Mouse (Mus musculus): ENCODE data around the gene Defa30. TPM values are rescaled to one million over a fixed set of nuclear protein-coding genes. Genes with fewer than 3 reads are reported as not detected.
"Not testable (repeated sequence)": the region's sequence is repeated elsewhere in the genome, so short reads cannot be mapped to it uniquely, and the experiment has no call there.

Defa30 gene
- not detected in 2 replicates for polyA plus RNA-seq (2016; fragmentation: Nextera tagmentation; extraction: Ambion mirVana)

DNA sequence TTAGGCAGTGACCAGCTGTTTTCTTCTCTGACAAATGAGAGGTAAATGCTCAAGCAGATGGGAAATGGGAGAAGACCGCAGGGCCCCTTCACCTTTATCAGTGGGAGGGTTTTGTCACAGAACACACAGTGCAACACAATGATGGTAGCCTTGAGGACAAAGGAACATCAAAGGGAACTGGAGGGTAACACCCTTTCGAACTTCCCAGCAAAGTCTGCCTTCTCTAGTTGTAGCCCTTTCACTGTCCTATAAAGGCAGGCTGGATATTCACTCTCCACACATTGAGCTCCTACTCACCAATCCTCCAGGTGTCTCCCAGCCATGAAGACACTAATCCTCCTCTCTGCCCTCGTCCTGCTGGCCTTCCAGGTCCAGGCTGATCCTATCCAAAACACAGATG is at the start of gene Defa30:
Gene Defa30 (plus strand): TSS at position 301 of the 400 bp plus-strand sequence.
- H3K4me1 ChIP-seq; H3K27me3 ChIP-seq; H3K36me3 ChIP-seq; H3K4me3 ChIP-seq; H3K27ac ChIP-seq (replicated peaks); H3K4me2 ChIP-seq (replicated peaks); ATAC-seq (ENCODE audit: low FRiP score, low read depth); H3K9ac ChIP-seq (replicated peaks); H3K9me3 ChIP-seq: not testable (repeated sequence)
- WGBS = 58% methylated on average over 3 of the region's 3 CpGs

DNA sequence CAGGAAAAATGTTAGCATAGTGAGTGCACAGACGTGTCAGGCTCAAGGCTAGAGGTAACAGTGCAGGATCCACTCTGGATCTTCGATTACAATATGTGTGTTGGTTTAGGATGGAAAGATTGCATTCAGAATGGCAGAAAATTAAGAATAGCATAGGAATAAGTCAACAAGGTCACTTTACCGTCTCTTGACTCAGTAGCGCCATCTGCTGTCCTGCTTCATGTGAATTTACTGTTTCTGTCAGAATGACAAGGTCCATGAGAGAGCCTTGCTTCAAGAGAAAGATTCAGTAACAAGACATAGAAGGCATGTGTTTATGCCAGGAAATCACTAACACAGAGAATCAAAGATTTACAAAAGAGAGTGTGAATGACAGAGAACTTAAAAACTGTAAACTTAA is 41.3 kb upstream of the Defa30 start:
- 50% methylated on average over 4 of the region's 4 CpGs for WGBS

DNA sequence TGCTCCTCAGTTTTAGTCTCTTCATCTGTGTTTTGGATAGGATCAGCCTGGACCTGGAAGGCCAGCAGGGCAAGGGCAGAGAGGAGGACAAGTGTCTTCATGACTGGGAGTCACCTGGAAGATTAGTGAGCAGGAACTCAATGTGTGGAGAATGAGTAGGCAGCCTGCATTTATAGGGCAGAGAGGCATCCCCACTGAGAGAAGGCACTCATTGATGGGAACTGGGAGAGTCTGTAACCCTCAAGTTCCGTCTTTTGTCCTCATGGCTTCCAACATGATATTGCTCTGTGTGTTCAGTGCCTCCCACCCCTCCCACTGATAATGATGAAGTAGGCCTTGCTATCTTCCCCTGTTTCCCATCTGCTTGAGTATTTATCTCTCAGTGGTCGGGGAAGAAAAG is 38.5 kb upstream of the Defa30 start, which contains the start of gene Gm14851:
Gene Gm14851 (minus strand): TSS at position 101 of the 400 bp plus-strand sequence.
- H3K4me1 ChIP-seq; H3K27me3 ChIP-seq; H3K4me3 ChIP-seq; H3K27ac ChIP-seq (replicated peaks); H3K36me3 ChIP-seq; H3K9ac ChIP-seq (replicated peaks); ATAC-seq (ENCODE audit: low FRiP score, low read depth); H3K4me2 ChIP-seq (replicated peaks): not testable (repeated sequence)
- H3K9me3 ChIP-seq = peaks cover 12% of the 10 kb centered on the region; the same call in 1 of the 2 replicates
- WGBS = no CpG with 5 or more reads among the region's 2 CpGs

More for the DNA sequence above, 41.3 kb upstream of the Defa30 start:
- no peak overlapping the region for H3K9ac ChIP-seq (replicated peaks)
- H3K4me3 ChIP-seq = no peak overlapping the region
- H3K9me3 ChIP-seq = peaks cover 10% of the 10 kb centered on the region; the same call in 1 of the 2 replicates
- no peak for ATAC-seq (ENCODE audit: low FRiP score, low read depth)
- H3K36me3 ChIP-seq = no peaks in the 10 kb centered on the region
- no peak overlapping the region for H3K27ac ChIP-seq (replicated peaks)
- no peak overlapping the region for H3K4me2 ChIP-seq (replicated peaks)
- H3K4me1 ChIP-seq = no peaks in the 10 kb centered on the region
- H3K27me3 ChIP-seq = no peaks in the 10 kb centered on the region

DNA sequence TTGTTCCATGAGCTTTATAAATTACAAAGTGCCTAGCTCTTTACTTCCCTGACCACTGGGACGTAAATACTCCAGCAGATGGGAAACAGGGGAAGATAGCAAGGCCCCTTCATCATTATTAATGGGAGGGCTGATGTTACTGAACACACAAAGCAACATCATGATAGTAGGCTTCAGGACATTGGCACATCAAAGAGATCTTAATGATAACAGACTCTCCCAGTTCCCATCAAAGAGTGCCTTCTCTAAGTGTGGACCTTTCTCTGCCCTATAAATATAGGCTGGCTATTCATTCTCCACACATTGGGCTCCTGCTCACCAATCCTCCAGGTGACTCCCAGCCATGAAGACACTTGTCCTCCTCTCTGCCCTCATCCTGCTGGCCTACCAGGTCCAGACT is 27.5 kb downstream of the Defa30 start, which contains the start of gene Defa22:
Gene Defa22 (plus strand): TSS at position 301 of the 400 bp plus-strand sequence.
- not testable (repeated sequence) for H3K36me3 ChIP-seq; H3K9ac ChIP-seq (replicated peaks); H3K27ac ChIP-seq (replicated peaks); H3K27me3 ChIP-seq; H3K4me2 ChIP-seq (replicated peaks); ATAC-seq (ENCODE audit: low FRiP score, low read depth); H3K4me1 ChIP-seq; H3K4me3 ChIP-seq; H3K9me3 ChIP-seq
- no CpG with 5 or more reads among the region's 1 CpGs for WGBS

Other genes starting within 250 kb of the Defa30 start
- gene Defb33, start 242.0 kb upstream of the Defa30 start, polyA plus RNA-seq (2016; fragmentation: Nextera tagmentation; extraction: Ambion mirVana) = not detected in 2 replicates
- gene Gm15056, start 232.0 kb upstream of the Defa30 start, polyA plus RNA-seq (2016; fragmentation: Nextera tagmentation; extraction: Ambion mirVana) = not detected in 2 replicates
- gene Gm6040, start 212.6 kb upstream of the Defa30 start, polyA plus RNA-seq (2016; fragmentation: Nextera tagmentation; extraction: Ambion mirVana) = not detected in 2 replicates
- not detected in 2 replicates for gene AY761185, start 189.9 kb upstream of the Defa30 start, polyA plus RNA-seq (2016; fragmentation: Nextera tagmentation; extraction: Ambion mirVana)
- not detected in 2 replicates for gene Defa21, start 109.1 kb upstream of the Defa30 start, polyA plus RNA-seq (2016; fragmentation: Nextera tagmentation; extraction: Ambion mirVana)
- not detected in 2 replicates for gene Defa23, start 79.6 kb upstream of the Defa30 start, polyA plus RNA-seq (2016; fragmentation: Nextera tagmentation; extraction: Ambion mirVana)
- not detected in 2 replicates for gene Defa35, start 69.6 kb upstream of the Defa30 start, polyA plus RNA-seq (2016; fragmentation: Nextera tagmentation; extraction: Ambion mirVana)
- gene Defa25, start 50.2 kb upstream of the Defa30 start, polyA plus RNA-seq (2016; fragmentation: Nextera tagmentation; extraction: Ambion mirVana) = not detected in 2 replicates
- gene Gm14851, start 38.6 kb upstream of the Defa30 start, polyA plus RNA-seq (2016; fragmentation: Nextera tagmentation; extraction: Ambion mirVana) = not detected in 2 replicates
- not detected in 2 replicates for gene Defa22, start 27.6 kb downstream of the Defa30 start, polyA plus RNA-seq (2016; fragmentation: Nextera tagmentation; extraction: Ambion mirVana)
- not detected in 2 replicates for gene Defa31, start 57.0 kb downstream of the Defa30 start, polyA plus RNA-seq (2016; fragmentation: Nextera tagmentation; extraction: Ambion mirVana)
- not detected in 2 replicates for gene Gm15293, start 66.9 kb downstream of the Defa30 start, polyA plus RNA-seq (2016; fragmentation: Nextera tagmentation; extraction: Ambion mirVana)
- not detected in 2 replicates for gene Gm15292, start 115.1 kb downstream of the Defa30 start, polyA plus RNA-seq (2016; fragmentation: Nextera tagmentation; extraction: Ambion mirVana)
- gene Defa27, start 180.9 kb downstream of the Defa30 start, polyA plus RNA-seq (2016; fragmentation: Nextera tagmentation; extraction: Ambion mirVana) = not detected in 2 replicates
- gene Defa29, start 192.4 kb downstream of the Defa30 start, polyA plus RNA-seq (2016; fragmentation: Nextera tagmentation; extraction: Ambion mirVana) = not detected in 2 replicates
- not detected in 2 replicates for gene Defa2, start 243.9 kb downstream of the Defa30 start, polyA plus RNA-seq (2016; fragmentation: Nextera tagmentation; extraction: Ambion mirVana)